Mouse (Mus musculus): Measurements from ENCODE around the gene Gm5565.
"Not testable (repeated sequence)": the region's sequence is repeated elsewhere in the genome, so short reads cannot be mapped to it uniquely, and the experiment has no call there.

Gm5565 gene

GRCm38 (mm10) chr5:146160439-146160838 is at the start of gene Gm5565:
TSS of gene Gm5565 (minus strand) at chr5:146160539.
- not testable (repeated sequence) for DNase-seq

- no peak for DNase-seq
Measured at GRCm38 (mm10) chr5:146205537-146205936, 45.2 kb upstream of the Gm5565 start.

GRCm38 (mm10) chr5:146203921-146204320 is 43.6 kb upstream of the Gm5565 start:
- DNase-seq: no peak

GRCm38 (mm10) chr5:146200580-146200979 is 40.2 kb upstream of the Gm5565 start:
- no peak for DNase-seq

GRCm38 (mm10) chr5:146199540-146199939 is 39.2 kb upstream of the Gm5565 start:
- no peak for DNase-seq

GRCm38 (mm10) chr5:146199073-146199472 is 38.7 kb upstream of the Gm5565 start:
- DNase-seq: no peak

- no peak for DNase-seq
Measured at GRCm38 (mm10) chr5:146193360-146193759, 33.0 kb upstream of the Gm5565 start.

GRCm38 (mm10) chr5:146190501-146191269 is 30.3 kb upstream of the Gm5565 start:
- DNase-seq: no peak

DNA sequence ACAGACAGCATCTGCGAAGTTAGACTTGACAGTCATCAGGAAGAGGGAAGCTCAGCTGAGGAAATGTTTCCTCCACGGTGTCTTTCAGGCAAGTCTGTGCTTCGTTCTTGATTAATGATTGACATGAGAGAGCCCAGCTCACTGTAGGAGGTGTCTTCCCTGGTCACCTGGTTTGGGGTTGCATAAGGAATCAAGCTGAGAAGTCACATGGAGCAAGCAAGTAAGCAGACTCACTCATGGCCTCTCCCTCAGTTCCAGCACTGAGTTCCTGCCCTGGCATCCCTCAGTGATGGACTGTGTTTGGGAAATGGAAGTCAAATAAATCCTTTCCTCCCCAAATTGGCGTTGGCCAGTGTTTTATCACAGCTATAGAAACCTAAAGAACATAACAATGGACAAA is 29.8 kb upstream of the Gm5565 start:
- DNase-seq: no peak

GRCm38 (mm10) chr5:146188712-146189111 is 28.4 kb upstream of the Gm5565 start:
- DNase-seq: no peak

GRCm38 (mm10) chr5:146188144-146188543 is 27.8 kb upstream of the Gm5565 start:
- peak; percentile 15 for DNase-seq

DNA sequence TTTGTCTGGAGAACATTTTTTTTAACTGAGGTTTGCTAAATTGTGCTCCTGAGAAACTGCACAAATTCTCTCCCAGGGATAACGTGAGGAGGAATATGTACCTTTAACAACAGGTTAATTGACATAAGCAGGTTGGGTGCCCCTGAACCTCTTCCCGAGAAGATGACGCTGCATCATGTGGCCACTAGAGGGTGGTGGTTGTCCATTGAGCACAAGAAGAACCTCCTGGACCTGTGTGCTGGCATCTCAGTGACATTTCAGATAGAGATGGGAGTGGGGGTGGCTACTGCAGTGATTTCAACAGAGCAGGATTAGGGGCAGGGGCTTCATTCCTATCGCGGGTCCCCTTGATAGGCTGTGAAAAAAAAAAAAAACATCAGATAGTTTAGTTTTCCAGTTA is 27.1 kb upstream of the Gm5565 start:
- DNase-seq: peak; percentile 72

- DNase-seq: not testable (repeated sequence)
Measured at GRCm38 (mm10) chr5:146185204-146185603, 24.9 kb upstream of the Gm5565 start, which contains the start of gene 1700001J03Rik. TSS of gene 1700001J03Rik (minus strand) at chr5:146185304.

DNA sequence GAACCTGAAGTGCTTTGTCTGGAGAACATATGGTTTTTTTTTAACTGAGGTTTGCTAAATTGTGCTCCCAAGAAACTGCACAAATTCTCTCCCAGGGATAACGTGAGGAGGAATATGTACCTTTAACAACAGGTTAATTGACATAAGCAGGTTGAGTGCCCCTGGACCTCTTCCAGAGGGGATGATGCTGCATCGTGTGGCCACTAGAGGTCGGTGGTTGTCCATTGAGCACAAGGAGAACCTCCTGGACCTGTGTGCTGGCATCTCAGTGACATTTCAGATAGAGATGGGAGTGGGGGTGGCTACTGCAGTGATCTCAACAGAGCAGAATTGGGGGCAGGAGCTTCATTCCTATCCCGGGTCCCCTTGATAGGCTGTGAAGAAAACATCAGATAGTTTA is 12.4 kb upstream of the Gm5565 start:
- DNase-seq: peak; percentile 21

GRCm38 (mm10) chr5:146170621-146171020 is 10.3 kb upstream of the Gm5565 start, which contains the start of gene Gm6309:
TSS of gene Gm6309 (minus strand) at chr5:146170721.
- not testable (repeated sequence) for DNase-seq

DNA sequence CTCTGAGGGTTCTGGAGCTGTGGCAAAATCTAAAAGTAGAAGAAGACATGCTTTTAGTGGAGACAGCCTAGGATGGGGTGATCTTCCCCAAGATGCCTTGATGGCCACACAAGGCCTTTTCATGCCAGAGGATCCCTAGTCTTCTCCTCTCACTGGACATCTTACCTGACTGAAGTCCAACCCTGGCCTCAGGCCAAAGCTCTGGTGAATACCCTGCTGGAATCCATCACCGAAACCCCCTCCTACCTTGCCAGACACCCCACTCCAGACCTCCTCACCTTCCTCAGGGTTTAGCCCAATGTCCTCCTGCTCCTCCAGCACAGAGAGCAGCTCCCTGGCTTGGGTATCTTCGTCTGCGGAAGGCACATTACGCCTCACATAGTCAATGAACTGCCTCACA is 2.0 kb downstream of the Gm5565 start:
- DNase-seq: not testable (repeated sequence)

DNA sequence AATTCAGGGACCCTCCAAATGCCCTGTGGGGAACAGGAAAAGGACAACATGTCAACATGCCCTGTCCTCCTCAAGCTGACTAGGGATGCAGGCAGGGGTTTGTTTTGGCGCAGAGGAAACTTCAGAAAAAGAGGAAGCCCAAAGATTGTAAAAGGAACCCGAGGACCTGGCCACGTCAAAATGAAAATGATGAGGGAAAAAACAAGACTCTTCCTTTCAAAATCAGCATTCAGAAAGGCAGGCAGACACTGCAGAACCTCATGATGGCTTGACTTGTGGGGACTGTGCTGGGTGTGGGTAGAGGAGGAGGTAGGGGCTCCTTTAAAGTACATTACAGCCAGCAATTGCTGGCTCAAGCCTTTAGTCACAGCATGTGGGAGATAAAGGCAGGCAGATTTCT is 9.9 kb downstream of the Gm5565 start:
- no peak for DNase-seq

DNA sequence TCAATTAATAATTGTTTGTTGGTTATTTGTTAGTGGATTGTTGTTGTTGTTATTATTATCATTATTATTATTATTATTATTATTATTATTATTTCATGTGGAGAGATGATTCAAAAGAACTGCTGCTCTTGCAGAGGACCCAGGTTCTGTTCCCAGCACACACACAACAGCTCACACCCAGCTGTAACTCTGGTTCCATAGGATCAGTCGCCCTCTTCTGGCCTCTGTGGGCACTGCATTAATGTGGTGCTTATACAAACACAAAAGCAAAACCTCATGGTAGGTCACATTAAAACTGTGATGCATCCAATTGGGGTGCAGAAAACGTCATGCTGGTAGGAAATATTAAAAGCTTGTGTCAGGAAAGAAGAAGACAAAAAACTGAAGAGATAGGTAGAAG is 12.4 kb downstream of the Gm5565 start:
- DNase-seq: no peak
